Mouse (Mus musculus) ZHBTc4 (cell line): Measurements from ENCODE around the gene Nav2.

Experiments used
- DNase-seq: peaks from one replicate; pipeline ENCODE4 v3.0.0-alpha.2; 2011; ENCODE audit warnings: low read depth, low spot score

The Nav2 gene

GRCm38 (mm10) chr7:49202971-49203370 is 294.5 kb downstream of the Nav2 start:
- DNase-seq, result no peak

DNA sequence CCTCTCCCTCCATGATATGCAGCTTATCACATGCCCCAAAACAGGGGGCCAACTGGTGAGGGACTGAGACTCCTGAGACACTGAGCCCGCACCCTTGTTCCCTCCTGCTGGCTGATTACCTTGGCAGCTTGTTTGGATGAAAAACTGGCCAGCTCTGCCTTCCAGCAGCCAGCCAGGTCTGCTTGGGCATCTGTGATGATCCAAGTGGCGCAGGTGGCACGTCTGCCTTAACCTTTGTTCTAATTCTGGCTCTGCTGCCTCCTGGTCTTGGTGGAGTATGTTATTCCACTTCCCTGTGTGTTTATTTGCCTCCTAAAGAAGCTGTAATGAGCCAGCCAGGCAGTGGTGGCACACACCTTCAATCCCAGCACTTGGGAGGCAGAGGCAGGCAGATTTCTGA is 296.3 kb downstream of the Nav2 start:
- DNase-seq, result no peak

DNA sequence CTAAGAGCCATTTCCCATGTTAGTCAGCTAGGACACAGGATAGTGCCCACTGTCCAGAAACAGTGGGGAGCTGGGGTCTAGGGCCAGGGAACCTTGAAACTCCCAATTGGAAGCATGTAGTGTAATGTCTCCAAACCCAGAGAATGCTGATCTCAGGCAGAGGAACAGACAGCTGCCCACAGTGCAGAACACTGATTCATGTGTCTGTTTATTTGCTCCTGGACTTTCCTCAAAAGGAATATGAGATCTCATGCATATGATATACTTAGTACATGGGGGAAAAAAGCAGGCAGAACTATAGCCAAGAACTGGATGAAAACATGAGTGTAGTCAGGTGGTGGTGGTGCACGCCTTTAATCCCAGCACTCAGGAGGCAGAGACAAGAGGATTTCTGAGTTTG is 297.0 kb downstream of the Nav2 start:
- DNase-seq, result no peak

GRCm38 (mm10) chr7:49206775-49207676 is 298.5 kb downstream of the Nav2 start:
- DNase-seq, result no peak

- no peak for DNase-seq
These were observed 301.0 kb downstream of the Nav2 start for GRCm38 (mm10) chr7:49209526-49209925.

- DNase-seq, result no peak
These were observed 302.2 kb downstream of the Nav2 start for GRCm38 (mm10) chr7:49210721-49211120.

DNA sequence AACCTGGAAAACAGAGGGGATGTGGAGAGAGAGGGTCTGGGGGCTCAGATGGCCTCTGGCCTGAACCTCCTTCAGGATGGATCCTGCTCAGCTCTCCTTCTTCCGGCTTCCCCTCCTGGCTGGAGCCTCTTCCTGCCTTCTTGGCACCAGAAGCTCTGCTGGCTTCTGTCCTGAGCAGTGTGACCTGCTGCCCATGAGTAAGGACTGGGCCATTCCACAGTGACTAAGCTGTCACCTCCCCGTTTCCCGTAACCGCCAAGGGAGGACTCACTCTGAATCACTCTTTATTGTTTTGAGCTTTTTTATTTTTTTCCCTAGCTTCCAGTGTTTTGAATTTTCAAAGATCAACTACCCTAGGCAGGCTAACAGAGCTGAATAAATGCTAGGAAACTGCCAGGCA is 304.5 kb downstream of the Nav2 start:
- no peak for DNase-seq

GRCm38 (mm10) chr7:49217786-49218185 is 309.3 kb downstream of the Nav2 start:
- DNase-seq, result no peak

- no peak for DNase-seq
These were observed 317.2 kb downstream of the Nav2 start for GRCm38 (mm10) chr7:49225741-49226140.

DNA sequence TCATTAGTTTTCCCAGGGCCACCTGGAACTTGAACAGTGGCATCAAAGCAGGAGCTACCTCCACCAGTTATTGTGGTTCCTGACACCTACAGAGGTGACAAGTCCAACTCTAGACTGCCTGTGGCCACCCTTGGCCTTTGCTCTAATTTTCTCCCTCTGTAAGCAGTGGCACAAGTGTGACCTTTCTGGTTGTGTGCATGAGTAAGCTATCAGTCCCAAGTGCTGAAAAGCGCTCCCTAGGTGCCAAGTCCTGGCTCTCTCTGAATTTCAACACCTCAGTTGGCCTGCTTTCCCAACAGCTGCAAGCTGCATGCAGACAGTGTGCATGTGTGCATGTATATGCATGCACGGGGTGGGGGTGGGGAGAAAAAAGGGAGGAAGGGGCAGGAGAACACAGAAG is 324.5 kb downstream of the Nav2 start:
- no peak for DNase-seq

DNA sequence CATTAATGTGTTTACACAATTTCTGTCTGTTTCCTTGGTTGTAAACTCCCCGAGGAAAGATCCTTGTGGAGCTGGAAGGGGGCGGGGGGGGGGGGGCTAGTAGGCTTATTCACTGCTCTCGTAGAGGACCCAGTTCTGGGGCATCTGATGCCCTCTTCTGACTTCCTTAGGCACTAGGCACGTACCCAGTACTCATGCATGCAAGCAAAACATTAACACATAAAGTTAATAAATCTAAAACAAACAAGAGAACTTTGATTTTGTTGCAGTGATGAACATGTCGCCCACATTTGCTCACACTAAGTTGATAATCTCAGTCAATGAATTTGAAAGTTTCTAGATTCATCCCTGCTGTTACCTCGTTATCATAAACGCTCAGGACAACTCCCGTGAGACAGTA is 325.8 kb downstream of the Nav2 start:
- no peak for DNase-seq

DNA sequence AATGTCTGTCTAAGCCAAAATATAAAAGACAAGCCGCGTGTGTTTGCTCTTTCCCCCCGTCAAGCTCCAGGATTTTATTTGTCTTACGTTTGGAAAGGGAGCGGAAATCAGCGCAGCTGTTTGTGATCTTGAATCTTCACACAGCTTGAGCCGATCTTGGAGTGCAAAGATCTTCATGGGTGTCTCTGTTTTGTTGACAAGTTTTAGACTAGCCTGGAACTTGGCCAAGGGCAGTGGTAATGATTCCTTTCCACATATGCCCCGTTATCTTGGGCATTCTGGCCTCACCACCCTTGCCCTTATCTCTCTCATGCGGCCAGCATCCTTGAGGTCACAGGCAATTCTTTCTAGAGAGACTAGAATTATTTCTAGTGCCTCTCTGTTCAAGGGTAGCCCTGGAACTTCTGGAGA is 326.8 kb downstream of the Nav2 start:
- DNase-seq, result no peak

DNA sequence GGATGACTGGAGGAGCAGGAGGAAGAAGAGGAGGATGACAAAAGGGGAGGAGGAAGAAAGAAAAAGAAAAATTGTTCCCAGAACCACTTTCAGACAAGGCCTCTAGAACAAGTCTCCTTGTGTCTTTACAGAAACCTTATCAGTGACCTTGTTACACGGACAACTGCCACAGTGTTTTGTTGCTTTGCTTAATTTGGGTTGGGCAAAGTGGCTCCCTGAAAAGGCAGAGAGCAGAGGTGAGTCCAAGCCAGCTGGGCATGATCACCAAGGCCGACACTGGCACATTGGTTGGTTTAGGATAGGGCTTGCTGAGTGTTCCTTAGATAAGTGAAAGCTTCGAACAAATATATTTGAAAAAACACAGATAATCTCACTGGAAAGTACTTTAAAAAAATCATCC is 327.3 kb downstream of the Nav2 start:
- DNase-seq, result no peak

DNA sequence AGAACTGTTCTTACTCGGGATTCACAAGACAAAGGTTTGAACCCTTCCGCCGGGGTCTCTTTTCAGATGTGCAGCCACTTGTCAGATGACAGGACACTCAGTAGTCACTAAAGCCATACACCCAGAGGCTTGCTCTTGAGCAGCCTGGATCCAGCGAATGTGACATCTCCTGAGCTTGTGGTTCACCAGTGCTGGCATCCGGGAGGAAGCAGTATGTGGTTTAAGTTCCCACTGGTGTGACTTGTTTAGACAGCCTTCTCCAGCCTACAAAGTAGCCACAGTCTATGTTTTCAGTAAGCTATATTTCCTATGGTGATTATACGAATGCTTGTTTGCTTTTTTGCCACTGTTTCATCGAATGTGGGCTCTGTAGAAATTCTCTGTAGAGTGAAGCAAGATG is 331.9 kb downstream of the Nav2 start:
- DNase-seq, result no peak

DNA sequence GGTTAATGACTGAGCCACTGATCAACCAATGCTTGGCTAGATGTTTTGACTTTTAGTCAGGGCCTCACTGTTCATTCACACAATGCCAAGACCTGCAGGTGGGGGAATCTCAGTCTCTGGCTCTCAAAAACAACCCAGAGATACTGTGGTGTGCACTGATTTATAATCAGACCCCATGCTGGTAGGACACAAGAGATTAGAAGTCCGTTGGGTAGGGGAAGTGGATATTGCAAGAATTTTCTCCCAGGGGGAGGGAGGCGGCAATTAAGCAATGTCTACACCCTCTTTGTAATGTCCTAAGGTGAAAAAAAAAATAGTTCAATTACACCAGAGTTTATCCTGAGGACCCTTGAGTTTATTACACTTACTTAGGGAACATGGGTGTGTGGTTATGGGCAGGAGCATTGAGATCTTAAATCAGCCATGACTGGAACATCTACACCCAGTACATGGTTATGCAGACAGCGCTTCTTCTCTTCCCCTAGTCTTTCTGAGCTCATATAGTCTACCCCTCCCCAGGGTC is 332.8 kb downstream of the Nav2 start:
- DNase-seq, result no peak

DNA sequence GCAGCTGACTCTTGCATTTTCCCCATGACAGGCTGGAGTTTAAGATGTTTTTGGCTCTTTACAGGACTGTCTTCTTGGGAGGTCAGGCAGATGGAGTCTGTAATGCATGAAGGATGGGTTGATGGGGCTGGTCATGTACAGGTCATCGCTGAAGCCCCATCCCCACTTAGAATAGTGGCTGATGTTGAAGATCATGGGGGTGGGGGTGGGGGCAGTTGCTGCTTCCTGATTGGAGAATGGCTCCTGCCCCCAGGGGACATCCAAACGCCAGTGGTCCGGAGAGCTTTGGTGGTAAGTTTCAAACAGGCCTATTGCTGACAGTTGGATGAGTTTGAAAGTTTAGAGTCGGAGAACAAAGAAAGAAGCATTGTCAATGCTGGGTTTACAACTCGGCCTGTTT is 333.7 kb downstream of the Nav2 start:
- DNase-seq, result no peak

- DNase-seq, result no peak
These were observed 334.6 kb downstream of the Nav2 start for GRCm38 (mm10) chr7:49243079-49243478.

DNA sequence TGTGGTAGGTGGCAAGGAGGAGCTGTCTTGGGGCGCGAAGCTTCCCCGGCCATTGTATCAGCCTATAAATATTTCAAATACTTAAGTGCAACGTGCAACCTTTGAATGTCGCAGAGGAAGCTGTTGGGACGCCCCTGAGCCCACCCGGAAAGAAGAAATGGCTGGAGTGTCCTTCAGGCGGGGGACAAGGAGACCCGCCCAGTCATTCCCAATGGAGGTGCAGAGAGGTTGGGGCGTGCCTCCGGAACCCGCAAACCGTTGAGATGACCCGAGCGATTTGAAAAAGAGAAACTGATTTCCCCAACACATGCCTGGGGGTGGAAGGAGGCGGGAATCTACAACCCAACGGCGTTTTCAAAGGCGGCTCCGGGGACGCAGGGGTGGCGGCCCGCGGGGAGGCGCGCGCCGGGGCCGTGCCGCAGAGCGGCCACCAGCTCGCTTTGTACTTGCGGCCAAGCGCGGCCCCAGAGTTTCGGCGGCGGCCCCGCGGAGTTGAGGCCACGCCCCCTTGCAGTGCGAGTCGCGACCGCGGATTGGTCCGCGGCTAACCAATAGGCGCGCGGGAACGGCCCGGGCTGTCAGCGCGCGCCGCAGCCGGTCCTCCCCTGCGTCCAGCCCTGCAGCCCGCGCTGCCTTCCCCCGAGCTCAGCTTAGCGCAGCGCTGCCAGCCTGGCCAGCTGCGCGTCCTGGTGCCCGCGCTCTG is 337.2 kb downstream of the Nav2 start:
- peak; percentile 97 for DNase-seq

DNA sequence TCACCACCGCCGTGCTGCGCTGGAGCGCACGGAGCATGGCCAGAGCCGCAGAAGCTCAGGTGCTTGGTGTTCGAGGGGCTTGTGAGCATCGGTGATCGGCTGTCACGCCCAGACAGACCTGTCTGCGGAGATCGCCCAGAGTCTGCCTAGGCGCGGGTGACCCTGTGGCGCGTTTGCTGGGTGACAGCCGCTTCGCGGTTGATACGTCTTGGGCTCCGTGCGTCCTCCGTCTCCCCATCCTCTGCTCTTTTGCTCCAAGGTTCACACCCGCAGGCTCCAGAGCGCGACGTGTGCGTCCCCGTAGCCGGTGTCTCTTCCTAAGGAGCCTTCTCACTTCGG is 337.7 kb downstream of the Nav2 start:
- no peak for DNase-seq

- DNase-seq, result no peak
These were observed 338.3 kb downstream of the Nav2 start for GRCm38 (mm10) chr7:49246584-49247481.

DNA sequence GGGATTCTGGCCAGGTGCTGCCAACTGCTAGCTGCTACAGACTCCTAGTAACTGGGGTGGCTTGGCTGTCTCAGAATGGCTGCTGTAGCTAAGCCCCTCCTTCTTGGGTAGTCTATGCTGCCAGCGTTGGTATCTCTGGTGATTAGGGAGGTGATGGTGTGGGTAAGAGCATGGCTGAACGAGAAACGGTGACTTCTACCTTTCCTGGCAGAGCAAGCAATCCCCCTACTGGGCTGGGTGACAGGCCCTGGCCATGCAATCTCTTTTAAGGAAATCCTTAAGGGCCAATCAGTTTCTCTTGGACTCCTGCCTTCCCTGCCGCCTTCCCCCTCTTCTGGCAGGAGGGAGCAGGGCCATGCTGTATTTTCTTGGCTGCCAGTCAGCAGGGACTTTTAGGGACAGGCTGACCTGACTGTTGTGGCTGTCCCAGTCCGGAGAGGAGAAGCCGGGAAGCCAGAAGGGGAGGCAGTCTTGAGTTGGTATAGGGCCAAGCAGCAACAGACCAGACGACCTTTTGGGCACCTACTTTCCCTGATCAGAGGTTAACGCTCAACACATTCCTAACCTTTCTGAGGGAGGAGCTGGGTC is 339.3 kb downstream of the Nav2 start:
- DNase-seq, result no peak
